Mouse (Mus musculus) bone marrow macrophage, adult 2 months (primary cell): ENCODE results near the gene Srsf10.

Experiments used
- CTCF ChIP-seq: IDR thresholded peaks from 2 replicates; pipeline ENCODE4 v1.5.1; 2012; ENCODE audit warnings: low read depth, mild to moderate bottlenecking, low read length, moderate library complexity
- POLR2A ChIP-seq: IDR thresholded peaks from 2 replicates; pipeline ENCODE4 v1.6.1; 2012; ENCODE audit warnings: mild to moderate bottlenecking, low read depth, low read length, borderline replicate concordance

GRCm38 (mm10) chr4:135883401-135883851, 27.9 kb downstream of the Srsf10 start:
- TF ChIP-seq POLR2A: no peak
- TF ChIP-seq CTCF: no peak
